Mouse (Mus musculus): ENCODE measurements at regions not wholly inside any gene's neighbourhood (a gene's known extent, or its start where the extent isn't known, plus 50 kb on each side); places are given as distances from the start of the nearest gene placed in this dataset.

- Histone ChIP-seq H3K9me3 (ENCODE audit: control insufficient read depth, low read length) (no peaks in the 10 kb centered on the region), H3K36me3 (ENCODE audit: control insufficient read depth, insufficient read depth, low read length) (no peaks in the 10 kb centered on the region), H3K4me3 (ENCODE audit: low read length) (no peak overlapping the region), H3K27me3 (replicated peaks; ENCODE audit: control insufficient read depth, insufficient read depth, low read length) (no peaks in the 10 kb centered on the region), H3K4me1 (ENCODE audit: control insufficient read depth, insufficient read depth, low read depth, low read length) (no peaks in the 10 kb centered on the region), H3K9ac (ENCODE audit: low read depth, low read length) (no peak overlapping the region), H3K4me2 (ENCODE audit: low read length) (no peak overlapping the region), H3K27ac (ENCODE audit: low read depth, low read length) (no peak overlapping the region)
- ATAC-seq = peak; percentile 50; the same call in 1 of the 2 replicates
- WGBS = 65% methylated on average over 8 of the region's 8 CpGs
Measured at GRCm38 (mm10) chr7:35989456-35989855, 186.7 kb upstream of the Zfp507 start.

DNA sequence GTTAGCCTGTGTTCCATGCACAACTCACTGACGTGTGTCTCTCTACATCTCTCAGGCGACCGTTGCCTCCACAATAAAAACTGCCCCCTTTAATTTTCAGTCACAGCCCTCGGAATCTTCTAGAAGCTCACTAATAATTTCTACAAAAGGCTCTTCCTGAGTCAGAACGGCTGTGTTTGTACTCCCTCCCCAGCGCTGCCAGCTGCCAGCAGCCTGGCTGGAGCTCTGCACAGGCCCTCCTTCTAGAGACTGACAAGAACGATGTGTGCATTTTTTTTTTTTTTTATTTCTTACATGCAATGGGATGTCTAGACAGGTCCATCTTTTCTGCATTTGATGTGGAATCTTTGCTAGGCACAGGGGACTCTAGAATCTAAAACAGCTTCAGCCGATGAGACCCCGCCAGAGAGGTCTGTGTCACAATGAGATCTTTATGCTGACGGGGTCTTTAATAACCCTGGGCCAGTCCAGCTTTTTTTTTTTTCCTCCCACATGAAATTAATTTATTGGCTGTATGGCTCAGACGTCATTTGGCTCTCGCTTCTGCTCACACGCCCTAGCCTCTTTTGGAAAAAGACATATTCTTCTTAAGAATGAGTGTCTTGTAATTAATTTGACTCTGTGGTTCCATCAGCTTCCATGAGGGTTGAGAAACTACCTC, 185.8 kb upstream of the Zfp507 start:
- H3K9me3 ChIP-seq (ENCODE audit: control insufficient read depth, low read length) = no peaks in the 10 kb centered on the region
- H3K27me3 ChIP-seq (replicated peaks; ENCODE audit: control insufficient read depth, insufficient read depth, low read length) = no peaks in the 10 kb centered on the region
- H3K27ac ChIP-seq (ENCODE audit: low read depth, low read length) = no peak overlapping the region
- no peak overlapping the region for H3K4me2 ChIP-seq (ENCODE audit: low read length)
- ATAC-seq = no peak
- WGBS = 65% methylated on average over 13 of the region's 13 CpGs
- H3K4me3 ChIP-seq (ENCODE audit: low read length) = no peak overlapping the region
- H3K9ac ChIP-seq (ENCODE audit: low read depth, low read length) = no peak overlapping the region
- H3K36me3 ChIP-seq (ENCODE audit: control insufficient read depth, insufficient read depth, low read length) = no peaks in the 10 kb centered on the region
- no peaks in the 10 kb centered on the region for H3K4me1 ChIP-seq (ENCODE audit: control insufficient read depth, insufficient read depth, low read depth, low read length)

DNA sequence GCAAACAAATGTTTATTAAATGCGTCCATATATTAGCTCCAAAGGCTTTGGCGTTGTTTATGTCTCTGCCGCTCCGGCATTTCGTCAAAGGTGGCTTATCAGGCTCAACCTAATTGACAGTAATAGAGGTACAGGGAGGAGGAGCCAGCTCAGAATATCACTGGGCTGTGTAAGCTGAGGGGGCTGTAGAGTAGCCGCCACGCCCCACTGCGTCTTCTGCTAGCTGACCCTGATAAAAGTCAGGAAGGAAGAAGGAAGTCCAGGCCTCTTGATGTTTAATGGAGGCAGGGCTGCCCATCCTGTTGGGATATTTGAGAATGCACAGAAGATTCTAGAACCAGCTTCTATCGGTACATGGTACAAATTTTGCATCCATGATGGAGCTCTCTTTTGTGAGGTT, 175.2 kb upstream of the Zfp507 start:
- H3K4me2 ChIP-seq (ENCODE audit: low read length) = no peak overlapping the region
- no peak overlapping the region for H3K4me3 ChIP-seq (ENCODE audit: low read length)
- no peak overlapping the region for H3K9ac ChIP-seq (ENCODE audit: low read depth, low read length)
- no peaks in the 10 kb centered on the region for H3K4me1 ChIP-seq (ENCODE audit: control insufficient read depth, insufficient read depth, low read depth, low read length)
- no peaks in the 10 kb centered on the region for H3K9me3 ChIP-seq (ENCODE audit: control insufficient read depth, low read length)
- no peaks in the 10 kb centered on the region for H3K27me3 ChIP-seq (replicated peaks; ENCODE audit: control insufficient read depth, insufficient read depth, low read length)
- 92% methylated on average over 9 of the region's 9 CpGs for WGBS
- H3K27ac ChIP-seq (ENCODE audit: low read depth, low read length) = no peak overlapping the region
- no peak for ATAC-seq
- H3K36me3 ChIP-seq (ENCODE audit: control insufficient read depth, insufficient read depth, low read length) = no peaks in the 10 kb centered on the region

GRCm38 (mm10) chr7:35958731-35959130, 155.9 kb upstream of the Zfp507 start:
- WGBS = 18% methylated on average over 5 of the region's 5 CpGs
- H3K27ac ChIP-seq (ENCODE audit: low read depth, low read length) = no peak overlapping the region
- no peak overlapping the region for H3K4me2 ChIP-seq (ENCODE audit: low read length)
- no peak overlapping the region for H3K9ac ChIP-seq (ENCODE audit: low read depth, low read length)
- no peaks in the 10 kb centered on the region for H3K4me1 ChIP-seq (ENCODE audit: control insufficient read depth, insufficient read depth, low read depth, low read length)
- H3K9me3 ChIP-seq (ENCODE audit: control insufficient read depth, low read length) = no peaks in the 10 kb centered on the region
- no peaks in the 10 kb centered on the region for H3K36me3 ChIP-seq (ENCODE audit: control insufficient read depth, insufficient read depth, low read length)
- H3K27me3 ChIP-seq (replicated peaks; ENCODE audit: control insufficient read depth, insufficient read depth, low read length) = no peaks in the 10 kb centered on the region
- H3K4me3 ChIP-seq (ENCODE audit: low read length) = no peak overlapping the region
- ATAC-seq = no peak

- no peak overlapping the region for H3K9ac ChIP-seq (ENCODE audit: low read depth, low read length)
- WGBS = 6% methylated on average over 2 of the region's 2 CpGs
- H3K27me3 ChIP-seq (replicated peaks; ENCODE audit: control insufficient read depth, insufficient read depth, low read length) = no peaks in the 10 kb centered on the region
- ATAC-seq = peak; percentile 79
- H3K36me3 ChIP-seq (ENCODE audit: control insufficient read depth, insufficient read depth, low read length) = no peaks in the 10 kb centered on the region
- no peak overlapping the region for H3K4me3 ChIP-seq (ENCODE audit: low read length)
- H3K4me1 ChIP-seq (ENCODE audit: control insufficient read depth, insufficient read depth, low read depth, low read length) = no peaks in the 10 kb centered on the region
- H3K9me3 ChIP-seq (ENCODE audit: control insufficient read depth, low read length) = no peaks in the 10 kb centered on the region
- no peak overlapping the region for H3K27ac ChIP-seq (ENCODE audit: low read depth, low read length)
- no peak overlapping the region for H3K4me2 ChIP-seq (ENCODE audit: low read length)
Measured at GRCm38 (mm10) chr7:35958052-35958451, 155.2 kb upstream of the Zfp507 start.

GRCm38 (mm10) chr7:35948794-35949193, 146.0 kb upstream of the Zfp507 start:
- H3K9ac ChIP-seq (ENCODE audit: low read depth, low read length) = peak overlapping the region; percentile 17; the same call in 1 of the 2 replicates
- peaks cover 8% of the 10 kb centered on the region for H3K4me1 ChIP-seq (ENCODE audit: control insufficient read depth, insufficient read depth, low read depth, low read length)
- H3K9me3 ChIP-seq (ENCODE audit: control insufficient read depth, low read length) = no peaks in the 10 kb centered on the region
- H3K4me2 ChIP-seq (ENCODE audit: low read length) = peak overlapping the region; percentile 39
- no peak for ATAC-seq
- no peak overlapping the region for H3K4me3 ChIP-seq (ENCODE audit: low read length)
- no peak overlapping the region for H3K27ac ChIP-seq (ENCODE audit: low read depth, low read length)
- H3K27me3 ChIP-seq (replicated peaks; ENCODE audit: control insufficient read depth, insufficient read depth, low read length) = no peaks in the 10 kb centered on the region
- H3K36me3 ChIP-seq (ENCODE audit: control insufficient read depth, insufficient read depth, low read length) = no peaks in the 10 kb centered on the region
- 12% methylated on average over 6 of the region's 6 CpGs for whole genome bisulfite sequencing

GRCm38 (mm10) chr7:35948389-35948788, 145.6 kb upstream of the Zfp507 start:
- no peak overlapping the region for H3K9ac ChIP-seq (ENCODE audit: low read depth, low read length)
- ATAC-seq = peak; percentile 58; the same call in 1 of the 2 replicates
- H3K4me2 ChIP-seq (ENCODE audit: low read length) = peak overlapping the region; percentile 39
- no peaks in the 10 kb centered on the region for H3K9me3 ChIP-seq (ENCODE audit: control insufficient read depth, low read length)
- H3K4me1 ChIP-seq (ENCODE audit: control insufficient read depth, insufficient read depth, low read depth, low read length) = peaks cover 8% of the 10 kb centered on the region
- no peak overlapping the region; the same call in 1 of the 2 replicates for H3K4me3 ChIP-seq (ENCODE audit: low read length)
- H3K27me3 ChIP-seq (replicated peaks; ENCODE audit: control insufficient read depth, insufficient read depth, low read length) = no peaks in the 10 kb centered on the region
- 2% methylated on average over 13 of the region's 13 CpGs for WGBS
- no peaks in the 10 kb centered on the region for H3K36me3 ChIP-seq (ENCODE audit: control insufficient read depth, insufficient read depth, low read length)
- no peak overlapping the region for H3K27ac ChIP-seq (ENCODE audit: low read depth, low read length)

DNA sequence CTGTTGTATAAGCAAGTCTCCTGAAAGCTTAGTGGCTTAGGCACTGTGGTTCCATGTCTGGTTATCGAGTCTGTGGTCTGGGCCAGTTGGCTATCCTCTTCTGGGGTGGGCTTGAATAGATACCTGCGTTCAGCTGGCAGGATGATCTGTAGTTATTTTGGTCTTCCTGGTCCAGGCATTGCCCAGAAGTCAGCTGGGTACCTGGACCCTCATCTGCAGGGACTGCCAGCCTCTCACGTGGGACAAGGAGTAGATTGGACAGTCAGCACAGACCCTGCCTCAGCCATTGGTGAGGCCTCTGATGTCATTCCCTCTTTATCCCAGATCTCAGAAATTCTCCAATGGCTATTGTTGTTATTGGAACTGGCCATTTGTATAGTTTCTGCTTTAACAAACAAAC, 138.3 kb upstream of the Zfp507 start:
- Histone ChIP-seq H3K4me2 (ENCODE audit: low read length) (no peak overlapping the region), H3K4me1 (ENCODE audit: control insufficient read depth, insufficient read depth, low read depth, low read length) (no peaks in the 10 kb centered on the region), H3K9ac (ENCODE audit: low read depth, low read length) (no peak overlapping the region), H3K4me3 (ENCODE audit: low read length) (no peak overlapping the region), H3K27me3 (replicated peaks; ENCODE audit: control insufficient read depth, insufficient read depth, low read length) (no peaks in the 10 kb centered on the region), H3K9me3 (ENCODE audit: control insufficient read depth, low read length) (no peaks in the 10 kb centered on the region), H3K27ac (ENCODE audit: low read depth, low read length) (no peak overlapping the region), H3K36me3 (ENCODE audit: control insufficient read depth, insufficient read depth, low read length) (no peaks in the 10 kb centered on the region)
- no peak for ATAC-seq
- 78% methylated on average over 3 of the region's 3 CpGs for WGBS

DNA sequence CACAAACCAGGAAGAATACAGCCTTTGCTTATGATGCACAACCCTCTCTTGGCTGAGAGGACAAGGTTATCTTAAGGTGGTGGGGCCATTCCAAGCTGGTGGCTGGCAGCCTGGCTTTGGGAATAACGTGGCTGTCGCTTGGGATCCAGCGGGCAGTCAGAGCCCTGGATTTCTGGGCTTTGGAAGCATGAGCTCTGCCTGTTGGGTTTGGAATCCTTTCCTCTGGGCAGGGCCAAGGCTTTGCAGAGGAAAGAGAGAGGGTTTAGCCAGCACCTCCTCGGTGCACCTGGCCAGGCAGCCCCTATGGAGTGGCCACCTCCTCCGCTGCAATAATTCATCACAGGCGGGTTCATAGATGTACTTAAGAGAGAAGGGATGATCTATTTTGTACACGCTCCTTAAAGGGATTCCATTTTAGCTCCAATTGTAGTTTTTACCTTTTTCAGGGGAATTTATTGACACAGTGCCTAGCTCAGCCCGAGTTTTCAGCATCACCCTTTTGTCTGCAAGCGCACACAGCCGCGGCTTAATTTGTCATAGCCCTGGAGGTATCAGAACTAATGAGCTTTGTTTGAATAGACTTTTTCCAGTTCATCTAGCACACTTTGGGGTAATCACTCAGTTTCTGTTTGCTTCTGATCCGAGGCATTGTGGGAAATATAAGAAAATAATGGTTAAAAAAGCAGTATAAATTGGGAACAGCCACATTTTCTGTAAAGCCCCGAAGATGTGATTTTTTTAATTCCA, 135.5 kb upstream of the Zfp507 start:
- 35% methylated on average over 13 of the region's 13 CpGs for WGBS
- no peak overlapping the region for H3K27ac ChIP-seq (ENCODE audit: low read depth, low read length)
- H3K9me3 ChIP-seq (ENCODE audit: control insufficient read depth, low read length) = no peaks in the 10 kb centered on the region
- no peak overlapping the region for H3K9ac ChIP-seq (ENCODE audit: low read depth, low read length)
- H3K27me3 ChIP-seq (replicated peaks; ENCODE audit: control insufficient read depth, insufficient read depth, low read length) = no peaks in the 10 kb centered on the region
- H3K36me3 ChIP-seq (ENCODE audit: control insufficient read depth, insufficient read depth, low read length) = no peaks in the 10 kb centered on the region
- H3K4me2 ChIP-seq (ENCODE audit: low read length) = no peak overlapping the region
- no peak for ATAC-seq
- H3K4me1 ChIP-seq (ENCODE audit: control insufficient read depth, insufficient read depth, low read depth, low read length) = no peaks in the 10 kb centered on the region
- H3K4me3 ChIP-seq (ENCODE audit: low read length) = no peak overlapping the region

All from hindbrain, embryonic 16.5 days (tissue).